ENCODE assay signal across 20 mouse cellular contexts in genomic region chr14:99771009-99771408, GRCm38 (mm10).
DNase-seq lines count a peak whose midpoint lies in the region; ATAC-seq and TF ChIP-seq lines count a peak whose summit lies in the region.
"Had no signal": no experiment of that assay in that cellular context is flagged by ENCODE, and none has a peak within 500 bp of the region (broad histone marks: within the 10 kb centered on the region; RNA-seq: fewer than 3 reads in every experiment).

No protein-coding gene starts in this region.

- peaks cover 6% of the 10 kb centered on the region; the same call in 1 of the 2 replicates for H3K4me1 ChIP-seq in kidney, embryonic 16.5 days (ENCODE audit: insufficient read depth, low read length)
- H3K4me1 ChIP-seq in intestine, postnatal 0 days (replicated peaks; ENCODE audit: control insufficient read depth, insufficient read depth, low read length), result no peaks in the 10 kb centered on the region
- no peaks in the 10 kb centered on the region for H3K4me1 ChIP-seq in stomach, embryonic 15.5 days
- H3K4me1 ChIP-seq: embryonic facial prominence, embryonic 10.5 days; forebrain, embryonic 13.5 days; hindbrain, embryonic 12.5 days had no signal

- H3K27ac ChIP-seq in kidney, embryonic 16.5 days (ENCODE audit: low read length), result no peak overlapping the region
- H3K27ac ChIP-seq in intestine, postnatal 0 days (ENCODE audit: low read depth, low read length), result no peak overlapping the region
- H3K27ac ChIP-seq in stomach, embryonic 15.5 days, result peak overlapping the region; percentile 54; the same call in 1 of the 2 replicates
- H3K27ac ChIP-seq: embryonic facial prominence, embryonic 10.5 days; forebrain, embryonic 13.5 days; heart, embryonic 10.5 days; hindbrain, embryonic 12.5 days had no signal

- no peak for ATAC-seq in kidney, embryonic 16.5 days (ENCODE audit: low FRiP score, low TSS enrichment)
- peak; percentile 93 for ATAC-seq in intestine, postnatal 0 days
- peak; percentile 82 for ATAC-seq in stomach, embryonic 15.5 days (ENCODE audit: insufficient read depth, low FRiP score, low read depth)
- ATAC-seq: activated CD4-positive, CD25-positive, alpha-beta regulatory T cell, adult 4 months; forebrain, embryonic 13.5 days; Patski had no signal

- no peaks in the 10 kb centered on the region for H3K9me3 ChIP-seq in kidney, embryonic 16.5 days (ENCODE audit: low read length)
- H3K9me3 ChIP-seq in intestine, postnatal 0 days (ENCODE audit: control insufficient read depth), result no peaks in the 10 kb centered on the region
- H3K9me3 ChIP-seq in stomach, embryonic 15.5 days, result no peaks in the 10 kb centered on the region
- H3K9me3 ChIP-seq: embryonic facial prominence, embryonic 10.5 days; forebrain, embryonic 13.5 days; heart, embryonic 10.5 days; hindbrain, embryonic 12.5 days had no signal

- DNase-seq in kidney, adult 9 months, result peak; percentile 47
- DNase-seq in spleen, adult 12 weeks (ENCODE audit: low spot score), result no peak
- no peak for DNase-seq in ovary, postnatal 10 days (ENCODE audit: low spot score)
- DNase-seq: adrenal gland, adult 2 months; adrenal gland, postnatal 25 days; cerebellum, adult 2 months; cerebellum, postnatal 10 days; heart, adult 18-20 months; heart, postnatal 10 days; heart, postnatal 4 days had no signal

- H3K36me3 ChIP-seq in kidney, embryonic 16.5 days (ENCODE audit: insufficient read depth, low read length), result no peaks in the 10 kb centered on the region
- no peaks in the 10 kb centered on the region for H3K36me3 ChIP-seq in intestine, postnatal 0 days (ENCODE audit: control insufficient read depth, insufficient read depth)
- H3K36me3 ChIP-seq in stomach, embryonic 15.5 days, result no peaks in the 10 kb centered on the region
- H3K36me3 ChIP-seq: embryonic facial prominence, embryonic 10.5 days; heart, embryonic 10.5 days; hindbrain, embryonic 12.5 days had no signal

- no peak overlapping the region for H3K4me3 ChIP-seq in kidney, embryonic 16.5 days (ENCODE audit: low read length)
- no peak overlapping the region for H3K4me3 ChIP-seq in intestine, postnatal 0 days (ENCODE audit: low read depth, low read length)
- H3K4me3 ChIP-seq in stomach, embryonic 15.5 days (replicated peaks), result no peak overlapping the region
- H3K4me3 ChIP-seq: embryonic facial prominence, embryonic 10.5 days; forebrain, embryonic 13.5 days; heart, embryonic 10.5 days; hindbrain, embryonic 12.5 days had no signal

- no peak overlapping the region for H3K9ac ChIP-seq in kidney, embryonic 16.5 days (replicated peaks; ENCODE audit: low read length)
- H3K9ac ChIP-seq in intestine, postnatal 0 days (ENCODE audit: low read depth, low read length), result no peak overlapping the region
- no peak overlapping the region for H3K9ac ChIP-seq in stomach, embryonic 15.5 days
- H3K9ac ChIP-seq: forebrain, embryonic 13.5 days; hindbrain, embryonic 12.5 days had no signal

- no peaks in the 10 kb centered on the region for H3K27me3 ChIP-seq in kidney, embryonic 16.5 days (ENCODE audit: insufficient read depth, low read length)
- H3K27me3 ChIP-seq in intestine, postnatal 0 days (replicated peaks; ENCODE audit: control insufficient read depth, insufficient read depth, low read length), result no peaks in the 10 kb centered on the region
- no peaks in the 10 kb centered on the region for H3K27me3 ChIP-seq in stomach, embryonic 15.5 days (replicated peaks)
- H3K27me3 ChIP-seq: CH12.LX; forebrain, embryonic 13.5 days; hindbrain, embryonic 12.5 days; Patski had no signal

- TF ChIP-seq CTCF in intestine, postnatal 0 days (IDR thresholded peaks at IDR 0.05; ENCODE audit: low read depth), result no peak

- H3K4me2 ChIP-seq in kidney, embryonic 16.5 days (replicated peaks; ENCODE audit: low read depth, low read length), result no peak overlapping the region
- H3K4me2 ChIP-seq in intestine, postnatal 0 days (replicated peaks; ENCODE audit: low read depth), result no peak overlapping the region
- H3K4me2 ChIP-seq in stomach, embryonic 15.5 days, result no peak overlapping the region
- H3K4me2 ChIP-seq: forebrain, embryonic 13.5 days; hindbrain, embryonic 12.5 days had no signal

- 61% methylated on average over 1 of the region's 1 CpGs for WGBS in kidney, embryonic 16.5 days
- 27% methylated on average over 1 of the region's 1 CpGs for WGBS in intestine, postnatal 0 days
- 51% methylated on average over 1 of the region's 1 CpGs for WGBS in stomach, embryonic 15.5 days
